Mouse (Mus musculus) myocyte (in vitro differentiated cells): ENCODE results near the gene Slc35e2.

Experiments
- CEBPB ChIP-seq: IDR thresholded peaks from 2 replicates; pipeline ENCODE4 v1.6.1; 2011; ENCODE audit warnings: mild to moderate bottlenecking, moderate library complexity; ENCODE audit not compliant: poor library complexity, insufficient read depth, severe bottlenecking
- E2F4 ChIP-seq: IDR thresholded peaks from one replicate; pipeline ENCODE4 v1.6.1; 2011; ENCODE audit warnings: mild to moderate bottlenecking, control low read depth, moderate library complexity; ENCODE audit not compliant: insufficient read depth
- MAX ChIP-seq: IDR thresholded peaks from one replicate; pipeline ENCODE4 v1.6.1; 2011; ENCODE audit warnings: low read depth, mild to moderate bottlenecking, control low read depth
- MYOD1 ChIP-seq, 3 experiments: IDR thresholded peaks; one replicate each; pipeline ENCODE4 v1.6.1; 2011; ENCODE audit warnings: control low read depth in 2 of 3, low read depth in 2 of 3, mild to moderate bottlenecking in 2 of 3, moderate library complexity in 1 of 3; ENCODE audit not compliant: insufficient read length in 2 of 3, control insufficient read depth in 1 of 3
- MYOG ChIP-seq, 3 experiments: IDR thresholded peaks; one replicate each; pipeline ENCODE4 v1.6.1; 2011; ENCODE audit warnings: control low read depth in 2 of 3, low read depth in 2 of 3, mild to moderate bottlenecking in 2 of 3; ENCODE audit not compliant: insufficient read length in 2 of 3, control insufficient read depth in 1 of 3, insufficient read depth in 1 of 3
- POLR2A ChIP-seq: IDR thresholded peaks from one replicate; pipeline ENCODE4 v1.6.1; 2011; ENCODE audit warnings: low read depth, mild to moderate bottlenecking, control low read depth, moderate library complexity; ENCODE audit not compliant: insufficient read length
- POLR2AphosphoS2 ChIP-seq: IDR thresholded peaks from one replicate; pipeline ENCODE4 v1.6.1; 2011; ENCODE audit warnings: low read depth, control low read depth; ENCODE audit not compliant: insufficient read length
- SRF ChIP-seq: IDR thresholded peaks from one replicate; pipeline ENCODE4 v1.6.1; 2011; ENCODE audit warnings: low read depth; ENCODE audit not compliant: control insufficient read depth, insufficient read length
- TCF12 ChIP-seq: IDR thresholded peaks from one replicate; pipeline ENCODE4 v1.6.1; 2011; ENCODE audit warnings: mild to moderate bottlenecking, control low read depth; ENCODE audit not compliant: poor library complexity, insufficient read depth, severe bottlenecking
- TCF3 ChIP-seq: IDR thresholded peaks from one replicate; pipeline ENCODE4 v1.6.1; 2011; ENCODE audit warnings: low read depth, control low read depth; ENCODE audit not compliant: insufficient read length
- USF1 ChIP-seq: IDR thresholded peaks from one replicate; pipeline ENCODE4 v1.6.1; 2011; ENCODE audit warnings: low read depth, mild to moderate bottlenecking, control low read depth, moderate library complexity

DNA sequence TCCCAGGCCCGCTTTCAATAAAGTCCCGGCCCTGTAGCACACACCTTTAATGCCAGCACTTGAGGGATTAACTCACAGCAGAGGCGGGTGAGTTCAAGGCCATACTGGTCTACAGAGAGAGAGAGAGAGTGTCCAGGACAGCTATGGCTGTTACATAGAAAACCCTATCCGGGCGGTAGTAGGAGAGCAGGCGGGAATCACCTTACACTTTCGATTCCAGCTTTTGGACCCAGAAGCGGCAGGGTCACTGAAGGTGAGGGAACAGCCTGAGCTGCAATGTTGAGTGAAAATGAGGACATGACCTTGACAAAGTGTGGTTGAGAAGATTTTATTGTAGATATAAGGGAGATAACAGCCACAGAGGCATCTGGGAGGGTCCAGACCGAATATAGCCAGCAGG lies 27.3 kb upstream of the Slc35e2 start:
- TF ChIP-seq E2F4 = no peak
- TF ChIP-seq USF1 = no peak
- TF ChIP-seq MYOD1 (IDR thresholded peaks at IDR 0.05; ENCODE audit: control insufficient read depth in 1 of 3, insufficient read length in 2 of 3, low read depth in 2 of 3) = no peak
- no peak for TF ChIP-seq TCF12
- no peak for TF ChIP-seq POLR2A
- TF ChIP-seq MYOG (IDR thresholded peaks at IDR 0.05; ENCODE audit: control insufficient read depth in 1 of 3, insufficient read depth in 1 of 3, insufficient read length in 2 of 3, low read depth in 2 of 3) = no peak
- TF ChIP-seq CEBPB = no peak
- no peak for TF ChIP-seq MAX
- TF ChIP-seq TCF3 = no peak
- TF ChIP-seq POLR2AphosphoS2 = no peak
- TF ChIP-seq SRF = no peak
